Mouse (Mus musculus) cerebral cortex, adult 2 months (tissue): Measurements from ENCODE around the gene Mrps34.

Source experiments
- WGBS: fragments of 180-500 bp; shearing (Covaris S2); methylation state at CpG from one replicate; pipeline ENCODE4 v1.1.7; 2018; 5-methylcytosine and 5-hydroxymethylcytosine counted together

Mrps34 gene

DNA sequence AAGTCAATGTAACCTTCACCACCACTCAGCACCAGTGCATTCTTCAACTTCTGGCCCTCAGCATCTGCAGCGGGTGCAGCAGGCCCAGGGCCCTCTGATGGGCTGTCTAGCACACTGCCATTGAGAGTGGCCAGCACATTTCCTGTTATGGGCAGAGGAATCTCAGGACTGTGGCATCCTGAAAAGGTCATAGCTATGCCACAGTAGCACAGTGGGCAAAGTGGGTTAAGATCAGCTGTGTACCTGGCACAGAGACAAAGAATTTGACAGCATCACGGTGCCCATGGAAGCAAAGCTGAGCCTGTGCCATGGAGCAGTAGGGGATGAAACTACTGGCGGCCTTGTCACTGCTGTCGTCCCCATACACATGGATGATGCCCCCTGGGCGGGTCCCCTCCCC, 4.2 kb downstream of the Mrps34 start:
- WGBS = 60% methylated on average over 5 of the region's 5 CpGs

DNA sequence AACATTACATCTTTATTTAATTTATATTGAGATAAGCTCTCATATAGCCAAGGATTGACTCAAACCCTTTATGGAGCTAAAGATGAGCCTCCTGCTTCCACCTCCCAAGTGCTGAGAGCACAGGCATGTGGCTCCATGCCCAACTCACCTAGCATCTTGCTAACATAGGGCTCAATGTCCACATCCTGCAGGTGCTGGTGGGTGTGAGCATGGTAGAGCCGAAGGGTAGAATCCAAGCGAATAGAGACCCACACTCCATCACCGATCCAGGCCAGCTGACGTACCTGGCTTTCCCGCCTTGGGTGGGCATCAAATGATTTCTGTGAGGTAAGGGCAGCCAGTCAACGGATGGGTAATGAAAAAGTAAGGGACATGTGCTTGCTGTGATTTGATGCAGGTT, 5.1 kb downstream of the Mrps34 start:
- 93% methylated on average over 6 of the region's 6 CpGs for WGBS

DNA sequence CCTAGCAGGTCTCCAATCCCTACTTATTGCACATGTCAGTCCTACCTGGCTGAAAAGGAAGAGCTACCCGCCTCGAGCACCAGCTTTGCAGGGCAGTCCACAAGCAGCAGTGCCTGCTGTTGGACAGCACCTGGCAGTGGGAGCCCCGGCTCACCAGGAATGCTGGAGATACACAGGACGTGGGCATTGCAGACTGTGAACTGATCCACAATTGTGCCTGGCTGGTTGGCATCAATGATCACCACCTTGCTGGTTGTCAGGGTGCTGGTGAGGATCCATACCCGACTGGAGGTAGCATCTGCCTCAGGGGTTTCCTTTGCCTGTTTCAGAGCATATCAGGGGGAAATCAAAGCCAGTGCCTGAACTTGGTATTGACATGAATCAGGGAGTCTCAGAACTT, 7.2 kb downstream of the Mrps34 start:
- WGBS = 89% methylated on average over 5 of the region's 5 CpGs

DNA sequence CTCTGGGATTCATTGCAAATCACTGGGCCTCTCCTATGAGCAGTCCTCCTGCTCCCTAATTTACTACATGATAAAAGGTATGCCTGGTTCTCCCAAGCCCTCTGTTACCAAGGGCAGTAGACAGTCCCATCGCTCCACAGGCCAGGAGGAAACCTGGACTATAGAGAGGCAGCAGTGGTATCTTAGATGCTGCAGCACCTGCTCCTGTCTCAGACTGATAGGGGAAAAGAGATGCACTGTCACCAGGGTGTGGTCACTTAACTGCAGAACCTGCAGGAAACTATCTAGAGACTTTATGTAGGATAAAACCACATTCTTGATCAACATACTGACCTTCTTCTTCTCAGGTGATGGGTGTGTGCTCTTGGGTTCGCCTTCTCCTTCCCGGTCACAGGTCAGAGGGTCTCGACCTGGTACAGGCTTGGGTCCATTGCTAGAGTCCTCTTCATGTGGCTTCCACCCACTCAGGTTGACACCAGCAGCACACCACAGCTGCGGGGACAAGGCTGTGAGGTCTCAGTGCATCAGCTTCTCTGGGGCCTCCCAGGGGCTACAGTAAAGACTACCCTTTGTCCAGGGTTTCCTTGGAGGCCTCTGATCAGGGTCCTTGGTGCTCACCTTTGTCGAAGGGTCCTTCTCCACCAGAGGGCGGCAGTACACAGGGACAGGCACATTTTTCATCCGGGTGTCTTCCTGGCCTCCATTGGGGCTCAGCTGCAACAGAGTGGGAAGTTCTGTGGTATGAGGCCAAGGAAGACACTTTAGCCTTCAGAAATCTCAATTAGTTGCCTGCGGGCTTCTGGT, 8.0 kb downstream of the Mrps34 start:
- 64% methylated on average over 9 of the region's 9 CpGs for WGBS

DNA sequence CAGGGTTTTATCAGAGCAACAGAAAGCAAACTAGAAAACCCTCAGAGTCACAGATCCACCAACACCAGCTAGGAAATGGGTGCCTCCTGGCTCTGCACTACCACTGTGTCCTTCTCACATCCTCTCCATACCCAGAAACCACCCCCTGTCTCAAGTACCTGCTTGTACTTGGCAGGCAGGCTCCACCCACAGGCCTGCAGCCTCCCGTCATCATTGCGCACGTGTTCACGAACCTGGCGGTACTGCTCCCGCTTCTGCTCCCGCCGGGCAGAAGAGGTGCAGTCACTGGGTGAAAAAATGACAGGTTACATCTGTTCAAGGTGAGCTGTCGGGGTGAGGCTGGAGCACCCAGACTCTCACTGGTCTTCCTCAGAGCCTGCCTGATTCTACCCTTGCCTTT, 8.9 kb downstream of the Mrps34 start:
- WGBS = 74% methylated on average over 9 of the region's 9 CpGs

DNA sequence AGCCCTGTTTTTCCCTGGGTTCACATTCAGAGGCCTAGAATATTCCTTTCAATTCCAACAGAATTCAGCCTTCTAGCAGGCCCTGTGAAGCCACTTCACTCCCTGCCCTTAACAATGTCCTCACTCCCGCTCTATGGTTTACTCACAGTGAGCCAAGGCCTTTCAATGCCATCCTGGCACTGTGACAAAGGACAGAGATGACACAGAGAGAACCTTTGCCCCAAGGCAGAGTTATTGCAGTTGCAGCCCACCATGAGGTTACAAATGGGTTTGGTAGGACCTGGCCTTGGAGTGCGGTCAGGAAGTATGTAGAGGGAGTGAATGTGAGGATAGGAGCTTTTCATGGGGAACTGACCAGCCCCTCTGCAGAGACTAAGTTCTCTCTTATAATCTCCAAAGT, 12.7 kb downstream of the Mrps34 start:
- WGBS = 85% methylated on average over 2 of the region's 2 CpGs

DNA sequence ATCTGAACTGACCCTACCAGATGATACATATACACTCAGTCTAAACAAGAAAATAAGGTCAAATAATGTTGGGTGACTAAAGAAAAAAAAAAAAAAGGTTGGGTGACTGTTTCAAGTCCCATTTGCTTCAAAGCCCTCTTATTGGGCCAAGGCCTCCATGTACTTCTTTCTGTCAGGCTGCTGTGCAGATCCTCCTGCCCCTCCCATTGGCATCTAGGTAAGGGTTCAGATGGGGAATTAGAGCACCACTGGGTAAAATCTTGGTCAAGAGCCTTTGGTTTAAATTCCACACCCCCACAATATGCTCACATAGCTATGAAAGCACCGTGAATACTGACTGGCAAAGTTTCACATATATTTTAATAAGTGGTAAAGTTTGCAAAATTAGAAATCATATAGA, 28.3 kb downstream of the Mrps34 start:
- 56% methylated on average over 1 of the region's 1 CpGs for WGBS

DNA sequence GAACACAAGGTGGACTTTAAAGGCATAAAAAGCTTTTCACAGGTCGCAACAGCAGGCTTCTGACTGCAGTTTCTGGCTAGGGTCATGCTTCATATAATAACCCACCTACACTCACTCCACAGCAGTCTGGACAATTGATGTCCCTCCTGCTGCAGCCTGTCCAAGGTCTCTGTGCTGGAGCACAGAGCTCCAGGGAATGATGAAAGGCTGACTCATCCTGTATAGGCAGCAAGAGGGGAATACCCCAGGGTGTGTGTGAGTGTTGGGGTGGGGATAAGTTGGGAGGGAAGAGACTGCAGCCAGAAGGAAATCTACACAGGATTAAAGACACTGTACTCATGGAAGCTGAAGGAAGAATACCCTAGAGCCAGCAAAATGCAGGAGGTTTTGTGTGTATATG, 34.6 kb downstream of the Mrps34 start:
- 62% methylated on average over 1 of the region's 1 CpGs for WGBS

DNA sequence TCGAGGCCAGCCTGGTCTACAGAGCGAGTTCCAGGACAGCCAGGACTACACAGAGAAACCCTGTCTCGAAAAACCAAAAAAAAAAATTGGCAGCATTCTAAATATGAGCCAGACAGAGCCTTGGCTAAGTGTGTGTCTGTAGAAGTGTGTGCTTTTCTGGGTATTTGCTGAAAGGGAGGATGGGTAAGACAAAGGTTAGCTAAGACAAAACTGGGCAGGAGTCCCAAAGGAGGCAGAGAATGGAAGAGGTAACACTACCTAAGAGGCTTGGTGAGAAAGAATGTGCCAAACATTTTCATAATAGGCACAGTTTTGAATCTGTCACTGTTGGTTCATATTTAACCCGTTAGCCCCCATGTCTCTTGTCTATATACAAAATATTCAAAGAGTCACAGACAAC, 37.5 kb downstream of the Mrps34 start:
- 61% methylated on average over 4 of the region's 4 CpGs for WGBS

DNA sequence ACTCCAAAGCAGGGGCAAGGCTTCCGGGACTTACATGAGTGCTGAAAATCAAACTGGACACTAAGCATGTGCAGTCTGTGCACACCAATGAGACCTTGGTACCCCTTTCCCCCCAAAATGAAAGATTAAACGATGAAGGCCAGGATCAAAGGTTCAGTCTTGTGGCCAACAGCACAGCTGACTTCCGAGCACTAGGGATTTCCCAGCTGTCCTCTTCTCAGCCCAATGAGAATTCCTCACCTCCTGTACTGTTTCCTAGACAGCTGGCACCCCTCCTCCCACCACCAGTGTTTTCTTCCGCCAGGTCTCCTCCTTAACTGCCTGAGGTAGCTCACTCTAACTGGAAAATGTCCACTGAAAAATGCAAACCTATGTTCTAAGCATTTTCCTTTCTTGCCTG, 38.2 kb downstream of the Mrps34 start:
- WGBS = 43% methylated on average over 4 of the region's 4 CpGs

DNA sequence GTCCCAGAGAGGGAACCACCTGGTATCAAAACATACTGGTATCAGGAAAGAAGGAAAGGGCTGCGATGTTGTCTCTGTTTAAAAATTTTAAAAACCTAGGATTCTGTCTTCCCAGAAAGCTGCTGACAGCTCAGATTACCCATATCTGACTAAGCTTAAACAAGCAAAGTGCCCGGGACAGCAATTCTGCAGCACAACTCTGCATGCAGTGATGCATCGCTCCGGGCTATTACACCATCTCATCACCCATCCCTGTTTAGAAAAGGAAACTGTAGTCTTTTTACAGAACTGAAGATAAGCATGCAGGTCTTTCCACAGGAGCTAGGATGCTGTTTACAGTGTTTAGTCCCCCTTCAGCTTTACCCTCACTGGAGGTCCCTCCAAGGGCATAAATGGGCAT, 40.0 kb downstream of the Mrps34 start:
- WGBS = 30% methylated on average over 4 of the region's 4 CpGs

DNA sequence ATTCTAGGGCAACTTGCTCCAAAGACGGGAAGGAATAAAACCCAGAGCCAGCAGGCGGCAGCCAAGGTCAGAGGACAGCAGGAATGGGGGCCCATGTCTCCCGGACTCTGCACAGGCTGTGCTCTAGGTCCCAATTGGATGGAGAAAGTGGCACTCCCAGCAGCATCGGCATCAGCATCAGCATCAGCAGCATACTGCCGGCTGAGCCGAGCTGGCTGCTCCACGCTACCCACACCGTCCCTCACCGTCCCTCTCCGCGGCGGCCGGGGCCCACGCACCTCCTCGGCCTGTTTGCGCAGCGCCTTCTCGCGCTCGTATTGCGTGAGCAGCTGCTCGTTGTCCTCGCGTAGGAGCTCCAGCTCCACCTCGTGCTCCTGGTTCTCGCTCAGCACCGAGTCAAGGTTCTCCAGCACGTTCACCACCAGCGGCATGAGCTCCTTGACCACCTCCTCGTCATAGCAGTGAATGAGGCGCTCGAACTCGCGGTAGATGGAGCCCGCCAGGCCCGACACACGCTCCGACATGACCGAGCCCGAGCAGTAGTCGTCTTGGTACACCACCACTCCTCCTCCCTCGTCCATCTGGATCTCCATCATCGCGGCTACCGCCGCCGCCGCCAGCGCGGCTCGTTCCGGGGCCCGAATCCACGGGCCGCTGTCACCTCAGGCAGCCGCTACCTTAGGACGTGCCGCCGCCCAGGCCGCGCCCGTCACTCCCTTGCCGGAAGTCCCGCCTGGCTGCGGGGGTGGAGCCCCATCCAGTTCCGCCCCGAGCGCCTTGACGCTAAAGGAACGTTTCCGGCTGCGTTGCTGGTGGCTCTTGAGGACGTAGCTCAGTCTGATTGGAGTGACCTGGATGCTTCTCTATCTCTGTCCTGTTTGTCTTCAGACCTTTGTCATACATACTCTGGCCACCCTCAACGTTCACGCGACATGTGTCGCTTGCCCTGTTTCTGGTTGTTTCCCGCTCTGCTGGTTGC, 41.6 kb downstream of the Mrps34 start, which contains the start of gene Mapk8ip3:
Gene Mapk8ip3 (minus strand): TSS at position 719 of the 979 bp plus-strand sequence.
- under 1% methylated on average over 78 of the region's 78 CpGs for WGBS

DNA sequence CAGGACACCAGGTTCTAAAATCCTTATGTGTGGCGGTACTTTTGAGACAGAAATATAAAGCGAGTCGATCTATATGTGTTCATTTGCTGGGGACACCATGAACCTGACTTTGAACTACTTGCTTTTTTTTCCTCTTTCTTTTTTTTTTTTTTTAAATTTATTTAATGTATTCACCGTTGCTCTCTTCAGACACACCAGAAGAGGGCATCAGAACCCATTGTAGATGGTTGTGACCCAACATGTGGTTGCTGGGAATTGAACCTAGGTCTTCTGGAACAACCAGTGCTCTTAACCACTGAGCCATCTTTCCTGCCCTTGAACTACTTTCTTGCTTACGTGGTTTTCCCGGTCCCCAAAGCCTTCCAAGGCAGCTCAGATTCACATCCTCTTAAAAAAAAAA, 42.4 kb downstream of the Mrps34 start:
- WGBS = 38% methylated on average over 6 of the region's 6 CpGs

DNA sequence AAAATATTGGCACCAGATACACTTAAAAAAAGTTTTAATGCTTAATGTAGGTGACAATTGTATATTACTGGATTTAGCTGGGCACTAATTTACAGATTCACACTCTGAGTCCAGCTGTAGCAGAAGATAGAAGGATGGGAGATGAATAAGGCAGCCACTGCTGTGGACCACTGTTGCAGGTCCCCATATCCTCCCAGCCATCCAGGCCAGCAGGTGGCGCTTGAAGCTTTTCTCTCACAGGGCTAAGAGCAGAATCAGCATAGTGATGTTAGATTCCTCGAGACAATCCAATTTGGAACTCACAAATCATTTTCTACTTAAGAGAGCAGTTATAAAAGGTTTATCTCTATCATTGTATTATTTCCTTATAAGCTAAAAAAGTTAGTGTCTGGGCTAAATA, 47.5 kb downstream of the Mrps34 start:
- 0% methylated on average over 2 of the region's 2 CpGs for WGBS

DNA sequence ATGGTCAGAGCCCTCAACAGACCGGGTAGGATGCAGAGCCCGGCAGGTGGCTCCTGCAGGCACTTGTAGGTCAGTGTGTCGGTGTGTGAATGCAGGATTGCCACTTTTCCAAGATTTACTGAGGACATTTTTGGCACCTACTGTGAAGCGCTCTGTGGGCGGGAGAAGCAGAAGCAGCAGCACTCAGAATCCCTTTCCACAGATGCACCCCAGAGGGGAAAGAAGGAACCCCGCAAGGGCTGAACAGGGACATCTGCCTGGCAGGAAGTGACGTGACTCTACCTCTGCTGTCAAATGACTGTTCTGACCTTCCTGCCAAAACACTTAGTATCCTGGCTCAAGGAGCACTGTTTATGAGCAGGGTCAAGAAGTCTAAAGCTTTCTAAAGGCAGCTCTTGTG, 48.1 kb downstream of the Mrps34 start:
- WGBS = 49% methylated on average over 7 of the region's 7 CpGs

DNA sequence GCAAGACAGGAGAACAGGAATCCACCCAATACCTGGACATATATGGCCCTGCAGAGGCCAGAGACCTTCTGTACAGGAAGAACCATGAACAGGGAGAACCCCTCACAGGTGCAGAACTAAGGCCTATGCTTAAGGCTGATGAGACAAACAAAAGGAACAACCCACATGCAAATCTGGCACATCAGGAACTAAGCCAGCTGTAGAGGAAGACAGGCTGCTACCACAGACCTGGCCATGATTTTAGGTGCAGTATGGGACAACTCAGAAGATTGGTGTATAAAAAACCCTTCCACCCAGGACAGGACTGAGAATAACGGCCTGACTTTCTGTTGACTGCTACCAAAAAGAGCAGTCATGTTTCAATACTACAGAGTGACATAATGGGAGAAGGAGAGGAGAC, 48.7 kb downstream of the Mrps34 start:
- WGBS = 79% methylated on average over 1 of the region's 1 CpGs
